Mouse (Mus musculus) spleen, postnatal 36 days (tissue): Measurements from ENCODE around the gene Abca4.
"Not testable (repeated sequence)": the region's sequence is repeated elsewhere in the genome, so short reads cannot be mapped to it uniquely, and the experiment has no call there.

ENCODE experiments used
- DNase-seq, 2 experiments: peaks; one replicate each; pipeline ENCODE4 v3.0.0; 2022; ENCODE audit warnings: low spot score in 2 of 2, mixed read lengths in 1 of 2

Gene Abca4

GRCm38 (mm10) chr3:122210846-122211245 is 166.6 kb downstream of the Abca4 start:
- DNase-seq, result no peak

GRCm38 (mm10) chr3:122211446-122212125 is 167.3 kb downstream of the Abca4 start:
- DNase-seq, result no peak

GRCm38 (mm10) chr3:122221240-122222036 is 177.2 kb downstream of the Abca4 start:
- no peak for DNase-seq

- not testable (repeated sequence) for DNase-seq
These were observed 182.7 kb downstream of the Abca4 start for GRCm38 (mm10) chr3:122226972-122227371.
